In genomic region chr1:22629011-22629410, GRCm38 (mm10) we compare ENCODE assay signal across 26 mouse cellular contexts.
"Had no signal": no experiment of that assay in that cellular context is flagged by ENCODE, and none has a peak within 500 bp of the region (broad histone marks: within the 10 kb centered on the region; RNA-seq: fewer than 3 reads in every experiment).

No protein-coding gene starts in this region.

- H3K9ac ChIP-seq: heart, embryonic 12.5 days; hindbrain, embryonic 12.5 days; hindbrain, embryonic 14.5 days; kidney, embryonic 15.5 days; limb, embryonic 13.5 days; limb, embryonic 15.5 days had no signal

- H3K4me2 ChIP-seq: heart, embryonic 12.5 days; hindbrain, embryonic 12.5 days; hindbrain, embryonic 14.5 days; kidney, embryonic 15.5 days; limb, embryonic 13.5 days; limb, embryonic 15.5 days had no signal

- DNase-seq: gastrocnemius, adult 2 months; gastrocnemius, postnatal 10 days; gastrocnemius, postnatal 25 days; heart, adult 18-20 months; heart, postnatal 10 days; heart, postnatal 4 days; kidney, adult 11 months; kidney, adult 2 months; kidney, adult 9 months; kidney, postnatal 14 days; kidney, postnatal 36 days; layer of hippocampus, adult 9-11 months; layer of hippocampus, postnatal 36 days; left cerebral cortex, postnatal 4 days had no signal

- ATAC-seq: hindbrain, embryonic 16.5 days; inflammation-experienced regulatory T-cells, adult 6 months; intestine, embryonic 16.5 days had no signal

- H3K4me1 ChIP-seq: heart, embryonic 10.5 days; heart, embryonic 12.5 days; hindbrain, embryonic 10.5 days; hindbrain, embryonic 12.5 days; limb, embryonic 15.5 days had no signal

- H3K4me3 ChIP-seq: gastrocnemius, adult 2 months; heart, embryonic 10.5 days; heart, embryonic 12.5 days; hindbrain, embryonic 10.5 days; hindbrain, embryonic 12.5 days; kidney, embryonic 15.5 days; limb, embryonic 13.5 days; limb, embryonic 15.5 days had no signal

- H3K27ac ChIP-seq: gastrocnemius, adult 2 months; heart, embryonic 10.5 days; hindbrain, embryonic 10.5 days; hindbrain, embryonic 12.5 days; hindbrain, embryonic 14.5 days; kidney, embryonic 15.5 days; kidney, postnatal 0 days; limb, embryonic 13.5 days; limb, embryonic 15.5 days had no signal

- H3K36me3 ChIP-seq: heart, embryonic 10.5 days; heart, embryonic 12.5 days; hindbrain, embryonic 10.5 days; hindbrain, embryonic 12.5 days; kidney, embryonic 15.5 days; limb, embryonic 13.5 days; limb, embryonic 15.5 days had no signal

- H3K27me3 ChIP-seq: heart, embryonic 12.5 days; hindbrain, embryonic 12.5 days; kidney, embryonic 15.5 days; limb, embryonic 13.5 days; limb, embryonic 15.5 days had no signal

- H3K9me3 ChIP-seq: heart, embryonic 10.5 days; heart, embryonic 12.5 days; hindbrain, embryonic 10.5 days; hindbrain, embryonic 12.5 days; kidney, embryonic 15.5 days; limb, embryonic 13.5 days; limb, embryonic 15.5 days had no signal
